Mouse (Mus musculus): Measurements from ENCODE around the gene Topbp1. TPM values are rescaled to one million over a fixed set of nuclear protein-coding genes. Genes with fewer than 3 reads are reported as not detected.

The Topbp1 gene
- polyA plus RNA-seq, 1 experiment: 32.2 TPM

- Histone ChIP-seq H3K79me3 (ENCODE audit: low read depth) (no peaks in the 10 kb centered on the region), H3K4me3 (ENCODE audit: insufficient read depth, poor library complexity, severe bottlenecking) (no peak overlapping the region), H3ac (ENCODE audit: control insufficient read depth, insufficient read length, low read depth) (no peak overlapping the region), H3K36me3 (ENCODE audit: control insufficient read depth, insufficient read depth) (no peaks in the 10 kb centered on the region), H3K79me2 (ENCODE audit: control insufficient read depth, insufficient read depth) (no peaks in the 10 kb centered on the region), H3K27me3 (ENCODE audit: control insufficient read depth, insufficient read depth, insufficient read length) (no peaks in the 10 kb centered on the region)
- TF ChIP-seq MAX (IDR thresholded peaks at IDR 0.05) (no peak), MYOG (IDR thresholded peaks at IDR 0.05; ENCODE audit: control insufficient read depth, extremely low read depth, insufficient read length) (no peak), CEBPB (IDR thresholded peaks at IDR 0.05; ENCODE audit: low read depth) (no peak), MYOD1 (IDR thresholded peaks at IDR 0.05; ENCODE audit: control insufficient read depth, insufficient read length, low read depth) (no peak), CTCF (IDR thresholded peaks at IDR 0.05; ENCODE audit: control insufficient read depth, insufficient read depth, insufficient read length) (no peak), USF1 (IDR thresholded peaks at IDR 0.05; ENCODE audit: low read depth) (no peak)
Measured at GRCm38 (mm10) chr9:103286396-103286795, 18.6 kb upstream of the Topbp1 start.

DNA sequence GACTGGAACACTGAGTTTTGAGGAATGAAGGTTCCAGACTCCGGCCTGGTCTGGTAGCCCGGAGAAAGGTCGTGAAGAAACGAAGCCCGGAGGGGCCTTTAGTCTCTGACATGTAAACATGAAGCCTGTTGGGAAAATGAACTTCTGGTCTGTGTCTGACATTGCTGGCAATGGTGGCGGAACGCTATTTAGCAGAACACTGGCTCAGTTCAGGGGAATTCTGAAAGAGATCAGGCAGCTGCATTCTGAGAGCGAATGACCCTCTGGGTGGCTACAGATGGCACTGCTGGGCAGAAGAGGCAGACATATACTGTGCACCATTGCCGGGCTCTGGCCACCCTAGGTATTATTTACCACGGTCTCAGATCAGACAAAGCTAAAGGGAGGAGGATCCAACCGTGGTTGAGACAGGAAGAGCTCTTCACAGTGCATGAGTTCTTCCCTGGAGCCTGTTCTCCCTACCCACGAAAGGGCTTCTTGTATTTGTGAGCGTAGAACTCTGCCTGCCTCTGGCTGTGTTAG, 18.1 kb upstream of the Topbp1 start:
- H3K79me2 ChIP-seq (ENCODE audit: control insufficient read depth, insufficient read depth): no peaks in the 10 kb centered on the region
- H3K79me3 ChIP-seq (ENCODE audit: low read depth): no peaks in the 10 kb centered on the region
- H3K36me3 ChIP-seq (ENCODE audit: control insufficient read depth, insufficient read depth): no peaks in the 10 kb centered on the region
- H3K4me3 ChIP-seq (ENCODE audit: insufficient read depth, poor library complexity, severe bottlenecking): no peak overlapping the region
- no peak overlapping the region for H3ac ChIP-seq (ENCODE audit: control insufficient read depth, insufficient read length, low read depth)
- no peaks in the 10 kb centered on the region for H3K27me3 ChIP-seq (ENCODE audit: control insufficient read depth, insufficient read depth, insufficient read length)
- TF ChIP-seq FOSL1 (IDR thresholded peaks at IDR 0.05; ENCODE audit: insufficient read depth, low read length, poor library complexity, severe bottlenecking): no peak

DNA sequence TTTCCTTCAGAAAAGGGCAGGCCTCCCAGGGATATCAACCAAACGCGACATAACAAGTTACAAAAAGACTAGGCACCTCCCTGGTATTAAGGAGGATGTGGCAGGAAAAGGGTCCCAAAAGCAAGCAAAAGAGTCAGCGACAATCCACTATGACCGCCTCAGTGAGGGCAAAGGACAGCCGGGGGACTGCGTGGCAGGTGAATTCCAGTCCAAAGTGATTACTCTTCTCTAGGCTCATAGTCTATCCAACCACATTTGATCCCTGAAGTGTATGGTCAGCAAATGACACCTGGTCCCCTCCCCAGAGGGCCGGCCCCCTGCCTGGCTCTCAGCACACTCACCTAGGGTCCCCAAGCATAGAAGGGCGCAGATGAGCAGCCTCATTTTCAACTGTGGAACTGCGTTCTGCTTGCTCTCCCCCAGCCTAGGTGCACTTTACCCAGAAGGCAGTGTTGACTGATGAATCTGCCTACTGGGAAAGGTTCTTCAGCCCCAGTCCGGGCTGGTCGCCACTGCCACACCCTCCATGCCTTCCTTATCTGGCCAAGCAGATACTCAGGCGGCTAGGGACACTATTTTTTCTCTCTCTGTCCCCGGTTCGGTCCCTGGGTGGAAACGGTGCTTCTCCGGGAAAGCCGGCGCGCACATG, 17.1 kb upstream of the Topbp1 start:
- no peak overlapping the region for H3K4me3 ChIP-seq (ENCODE audit: insufficient read depth, poor library complexity, severe bottlenecking)
- no peak overlapping the region for H3ac ChIP-seq (ENCODE audit: control insufficient read depth, insufficient read length, low read depth)

DNA sequence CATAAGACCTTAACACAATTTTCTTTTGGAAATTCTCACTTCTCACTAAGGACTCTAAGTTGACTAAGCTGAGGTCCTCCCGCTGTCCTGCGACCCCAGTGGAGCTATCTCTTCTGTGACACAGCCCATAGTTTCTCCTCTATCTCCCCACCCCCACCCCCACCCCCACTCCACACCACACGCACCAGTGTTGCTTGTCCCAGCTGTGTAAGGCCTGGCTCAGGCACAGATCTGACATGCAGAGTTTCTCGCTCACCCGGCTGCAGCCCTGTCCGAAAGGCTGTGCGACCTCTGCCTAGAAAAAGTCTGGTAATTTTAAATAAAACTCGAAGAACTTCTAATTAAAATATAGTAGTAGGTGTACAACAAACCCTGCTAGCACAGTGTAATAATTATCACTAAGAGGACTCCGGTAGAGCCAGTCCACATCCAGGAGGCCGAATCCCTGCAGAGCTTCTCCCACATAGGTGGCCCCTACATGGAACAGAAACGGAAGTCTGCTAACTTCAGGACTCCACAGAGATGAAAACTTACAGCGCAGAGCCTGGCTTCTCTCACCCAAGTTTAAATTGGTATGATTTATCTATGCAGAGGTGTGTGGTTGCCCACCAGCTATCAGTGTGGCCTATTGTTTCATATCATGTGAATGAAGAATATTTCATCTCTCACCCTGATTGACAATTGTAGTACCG, 16.4 kb upstream of the Topbp1 start:
- TF ChIP-seq CTCF (IDR thresholded peaks at IDR 0.05; ENCODE audit: control insufficient read depth, insufficient read depth, insufficient read length): no peak
- TF ChIP-seq USF1 (IDR thresholded peaks at IDR 0.05; ENCODE audit: low read depth): no peak
- no peak for TF ChIP-seq MAX (IDR thresholded peaks at IDR 0.05)
- TF ChIP-seq CEBPB (IDR thresholded peaks at IDR 0.05; ENCODE audit: low read depth): no peak
- no peak for TF ChIP-seq MYOG (IDR thresholded peaks at IDR 0.05; ENCODE audit: control insufficient read depth, extremely low read depth, insufficient read length)
- no peak for TF ChIP-seq FOSL1 (IDR thresholded peaks at IDR 0.05; ENCODE audit: insufficient read depth, low read length, poor library complexity, severe bottlenecking)
- TF ChIP-seq MYOD1 (IDR thresholded peaks at IDR 0.05; ENCODE audit: control insufficient read depth, insufficient read length, low read depth): no peak
- Histone ChIP-seq H3K4me3 (ENCODE audit: insufficient read depth, poor library complexity, severe bottlenecking) (no peak overlapping the region), H3K79me2 (ENCODE audit: control insufficient read depth, insufficient read depth) (no peaks in the 10 kb centered on the region), H3K27me3 (ENCODE audit: control insufficient read depth, insufficient read depth, insufficient read length) (no peaks in the 10 kb centered on the region), H3ac (ENCODE audit: control insufficient read depth, insufficient read length, low read depth) (no peak overlapping the region), H3K36me3 (ENCODE audit: control insufficient read depth, insufficient read depth) (no peaks in the 10 kb centered on the region), H3K79me3 (ENCODE audit: low read depth) (no peaks in the 10 kb centered on the region)

More for the DNA sequence above, 17.1 kb upstream of the Topbp1 start:
- Histone ChIP-seq H3K79me2 (ENCODE audit: control insufficient read depth, insufficient read depth) (no peaks in the 10 kb centered on the region), H3K79me3 (ENCODE audit: low read depth) (no peaks in the 10 kb centered on the region), H3K27me3 (ENCODE audit: control insufficient read depth, insufficient read depth, insufficient read length) (no peaks in the 10 kb centered on the region), H3K36me3 (ENCODE audit: control insufficient read depth, insufficient read depth) (no peaks in the 10 kb centered on the region)
- no peak for TF ChIP-seq MAX (IDR thresholded peaks at IDR 0.05)
- no peak for TF ChIP-seq USF1 (IDR thresholded peaks at IDR 0.05; ENCODE audit: low read depth)
- no peak for TF ChIP-seq MYOG (IDR thresholded peaks at IDR 0.05; ENCODE audit: control insufficient read depth, extremely low read depth, insufficient read length)
- no peak for TF ChIP-seq CEBPB (IDR thresholded peaks at IDR 0.05; ENCODE audit: low read depth)
- TF ChIP-seq MYOD1 (IDR thresholded peaks at IDR 0.05; ENCODE audit: control insufficient read depth, insufficient read length, low read depth): no peak
- no peak for TF ChIP-seq CTCF (IDR thresholded peaks at IDR 0.05; ENCODE audit: control insufficient read depth, insufficient read depth, insufficient read length)
- TF ChIP-seq FOSL1 (IDR thresholded peaks at IDR 0.05; ENCODE audit: insufficient read depth, low read length, poor library complexity, severe bottlenecking): no peak

GRCm38 (mm10) chr9:103294507-103294906, 10.5 kb upstream of the Topbp1 start:
- H3K27me3 ChIP-seq (ENCODE audit: control insufficient read depth, insufficient read depth, insufficient read length): no peaks in the 10 kb centered on the region
- H3K4me3 ChIP-seq (ENCODE audit: insufficient read depth, poor library complexity, severe bottlenecking): no peak overlapping the region
- TF ChIP-seq USF1 (IDR thresholded peaks at IDR 0.05; ENCODE audit: low read depth) (no peak), MAX (IDR thresholded peaks at IDR 0.05) (no peak), CTCF (IDR thresholded peaks at IDR 0.05; ENCODE audit: control insufficient read depth, insufficient read depth, insufficient read length) (no peak), CEBPB (IDR thresholded peaks at IDR 0.05; ENCODE audit: low read depth) (no peak), FOSL1 (IDR thresholded peaks at IDR 0.05; ENCODE audit: insufficient read depth, low read length, poor library complexity, severe bottlenecking) (no peak), MYOD1 (IDR thresholded peaks at IDR 0.05; ENCODE audit: control insufficient read depth, insufficient read length, low read depth) (no peak), MYOG (IDR thresholded peaks at IDR 0.05; ENCODE audit: control insufficient read depth, extremely low read depth, insufficient read length) (no peak)
- H3K79me3 ChIP-seq (ENCODE audit: low read depth): no peaks in the 10 kb centered on the region
- no peak overlapping the region for H3ac ChIP-seq (ENCODE audit: control insufficient read depth, insufficient read length, low read depth)
- H3K79me2 ChIP-seq (ENCODE audit: control insufficient read depth, insufficient read depth): no peaks in the 10 kb centered on the region
- H3K36me3 ChIP-seq (ENCODE audit: control insufficient read depth, insufficient read depth): no peaks in the 10 kb centered on the region
